Mouse (Mus musculus): ENCODE measurements around the gene Tnfaip8l1. TPM values are rescaled to one million over a fixed set of nuclear protein-coding genes. Genes with fewer than 3 reads are reported as not detected.
A peak's percentile ranks its signal among the peaks of the same experiment; 100 is the strongest.

Tnfaip8l1 gene
- 1 to 10 TPM; 8.3 to 9.8 TPM for total RNA-seq (2021)
- long read RNA-seq, experiment 1, transcript Tnfaip8l1-201 (2 exons, 2,379 nt) = major isoform, 20 of 23 reads
- long read RNA-seq, experiment 1, partial matches to known transcripts = 0 of 23 reads
- long read RNA-seq, experiment 1, other reads (novel, unspliced or antisense) = 3 of 23 reads
- long read RNA-seq, experiment 2, full-length matches to known transcripts = 22 of 27 reads
- long read RNA-seq, experiment 2, partial matches to known transcripts = 0 of 27 reads
- long read RNA-seq, experiment 2, other reads (novel, unspliced or antisense) = 5 of 27 reads

DNA sequence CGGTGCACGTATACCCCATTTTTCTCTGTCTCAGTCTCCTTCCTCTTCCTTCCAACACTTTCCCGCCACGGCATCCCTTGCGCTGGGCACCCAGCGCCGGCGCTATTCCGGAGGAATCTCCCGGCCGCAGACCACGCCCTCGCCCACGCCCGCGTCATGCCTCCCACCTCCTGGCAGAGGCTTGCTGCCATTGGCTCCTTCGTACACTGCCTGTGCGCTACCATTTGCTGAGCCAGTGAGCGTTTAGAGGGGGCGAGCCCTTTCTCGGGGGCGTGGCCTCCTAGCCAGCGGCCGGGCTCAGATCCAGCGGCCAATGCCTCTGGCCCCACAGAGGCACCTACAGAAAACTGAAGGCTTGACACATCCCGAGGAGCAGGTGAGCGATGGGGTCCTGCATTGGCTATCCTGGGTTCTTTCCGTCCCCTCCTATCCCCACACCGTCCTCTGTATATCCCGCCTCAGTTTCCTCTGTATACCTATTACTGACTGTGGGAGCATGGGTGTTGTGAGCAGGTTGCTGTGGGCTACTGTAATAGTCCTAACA lies at the start of gene Tnfaip8l1:
Tnfaip8l1 (plus strand) TSS at position 247 of the 544 bp plus-strand sequence.
- intact Hi-C loops (cut with DNase I) = no loop called here

GRCm38 (mm10) chr17:56112743-56113142 lies 49.5 kb upstream of the Tnfaip8l1 start:
- DNase-seq (ENCODE audit: low spot score in 2 of 2) = no peak
- intact Hi-C loops (cut with DNase I) = no loop called here

More for the DNA sequence above, at the start of gene Tnfaip8l1:
- DNase-seq (ENCODE audit: low spot score in 2 of 2) = peak; percentile 96 to 97

GRCm38 (mm10) chr17:56116193-56116592 lies 46.1 kb upstream of the Tnfaip8l1 start:
- intact Hi-C loops (cut with DNase I) = no loop called here
- no peak for DNase-seq (ENCODE audit: low spot score in 2 of 2)

DNA sequence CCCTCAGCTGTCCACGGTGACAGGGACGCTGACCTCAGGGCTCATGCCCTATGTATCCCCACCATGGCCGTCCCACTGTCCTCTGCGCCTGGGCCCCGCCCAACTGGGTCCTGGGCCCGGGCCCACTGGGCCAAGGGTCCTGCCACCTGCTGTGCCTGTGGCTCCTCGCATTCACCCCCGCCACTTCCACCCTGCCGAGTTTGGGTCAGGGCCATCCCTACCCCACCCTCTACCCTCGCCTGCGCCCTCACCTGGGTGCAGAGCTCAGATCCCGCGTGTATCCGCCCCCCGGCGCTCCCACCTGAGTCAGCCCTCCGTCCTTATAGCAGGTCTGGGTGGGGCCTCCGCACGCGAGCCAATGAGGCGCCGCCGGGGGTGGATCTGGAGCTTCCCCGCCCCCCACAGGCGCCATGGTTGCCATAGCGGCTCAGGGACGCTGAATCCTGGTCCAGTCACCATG lies 45.0 kb upstream of the Tnfaip8l1 start, which contains the start of gene Plin5:
Plin5 (minus strand) TSS at position 346 of the 460 bp plus-strand sequence.
- intact Hi-C loops (cut with DNase I) = no loop called here
- peak; percentile 53 to 64 for DNase-seq (ENCODE audit: low spot score in 2 of 2)

- DNase-seq (ENCODE audit: low spot score in 2 of 2) = no peak
- intact Hi-C loops (cut with DNase I) = no loop called here
Measured at GRCm38 (mm10) chr17:56119431-56119830, 42.8 kb upstream of the Tnfaip8l1 start.

GRCm38 (mm10) chr17:56119981-56120880 lies 42.0 kb upstream of the Tnfaip8l1 start:
- intact Hi-C loops (cut with DNase I) = no loop called here
- peak in 1 of 2 experiments; percentile 50 for DNase-seq (ENCODE audit: low spot score in 2 of 2)

DNA sequence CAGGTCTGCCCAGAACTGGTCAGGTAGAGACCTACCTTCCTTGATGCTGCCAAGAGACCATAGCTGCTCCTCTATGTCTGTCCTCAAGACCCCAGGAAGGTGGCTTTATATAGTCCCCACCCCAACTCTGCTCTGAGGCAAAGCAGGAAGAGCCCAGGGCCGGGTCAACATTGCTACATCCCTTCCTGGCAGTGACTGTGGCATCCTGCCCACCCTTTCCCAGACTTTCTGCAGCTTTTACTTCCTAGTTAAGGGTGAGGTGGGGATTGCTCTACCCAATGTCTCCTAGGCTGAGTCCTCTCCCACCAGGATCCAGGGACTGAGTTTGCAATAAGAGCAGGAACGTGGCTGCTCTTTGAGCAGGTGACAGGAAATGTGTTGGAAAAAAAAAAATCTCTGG lies 40.5 kb upstream of the Tnfaip8l1 start, which contains the start of gene Lrg1:
Lrg1 (minus strand) TSS at position 176 of the 400 bp plus-strand sequence.
- DNase-seq (ENCODE audit: low spot score in 2 of 2) = no peak
- intact Hi-C loops (cut with DNase I) = no loop called here

DNA sequence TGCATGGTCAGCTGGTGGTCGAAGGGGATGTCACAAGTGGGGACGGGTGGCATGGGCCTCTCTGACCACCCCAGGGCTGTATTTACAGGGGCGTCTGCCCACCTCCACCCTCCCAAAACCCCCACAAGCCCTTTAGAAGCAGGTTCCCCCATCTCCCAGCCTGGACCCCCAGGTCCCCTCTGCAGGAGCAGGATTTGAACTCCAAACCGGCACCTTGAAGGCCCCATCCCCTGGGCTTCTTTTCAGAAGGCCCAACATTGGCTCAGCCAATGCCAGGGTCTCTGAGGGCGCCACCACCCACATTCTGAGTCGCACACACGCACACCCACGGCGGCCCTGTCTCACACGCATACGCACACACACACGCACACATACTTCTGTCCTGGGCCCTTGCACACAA lies 39.1 kb upstream of the Tnfaip8l1 start:
- intact Hi-C loops (cut with DNase I) = no loop called here

GRCm38 (mm10) chr17:56123681-56124340 lies 38.5 kb upstream of the Tnfaip8l1 start:
- DNase-seq (ENCODE audit: low spot score in 2 of 2) = no peak
- intact Hi-C loops (cut with DNase I) = no loop called here

More for the DNA sequence above, 39.1 kb upstream of the Tnfaip8l1 start:
- DNase-seq (ENCODE audit: low spot score in 2 of 2) = no peak

DNA sequence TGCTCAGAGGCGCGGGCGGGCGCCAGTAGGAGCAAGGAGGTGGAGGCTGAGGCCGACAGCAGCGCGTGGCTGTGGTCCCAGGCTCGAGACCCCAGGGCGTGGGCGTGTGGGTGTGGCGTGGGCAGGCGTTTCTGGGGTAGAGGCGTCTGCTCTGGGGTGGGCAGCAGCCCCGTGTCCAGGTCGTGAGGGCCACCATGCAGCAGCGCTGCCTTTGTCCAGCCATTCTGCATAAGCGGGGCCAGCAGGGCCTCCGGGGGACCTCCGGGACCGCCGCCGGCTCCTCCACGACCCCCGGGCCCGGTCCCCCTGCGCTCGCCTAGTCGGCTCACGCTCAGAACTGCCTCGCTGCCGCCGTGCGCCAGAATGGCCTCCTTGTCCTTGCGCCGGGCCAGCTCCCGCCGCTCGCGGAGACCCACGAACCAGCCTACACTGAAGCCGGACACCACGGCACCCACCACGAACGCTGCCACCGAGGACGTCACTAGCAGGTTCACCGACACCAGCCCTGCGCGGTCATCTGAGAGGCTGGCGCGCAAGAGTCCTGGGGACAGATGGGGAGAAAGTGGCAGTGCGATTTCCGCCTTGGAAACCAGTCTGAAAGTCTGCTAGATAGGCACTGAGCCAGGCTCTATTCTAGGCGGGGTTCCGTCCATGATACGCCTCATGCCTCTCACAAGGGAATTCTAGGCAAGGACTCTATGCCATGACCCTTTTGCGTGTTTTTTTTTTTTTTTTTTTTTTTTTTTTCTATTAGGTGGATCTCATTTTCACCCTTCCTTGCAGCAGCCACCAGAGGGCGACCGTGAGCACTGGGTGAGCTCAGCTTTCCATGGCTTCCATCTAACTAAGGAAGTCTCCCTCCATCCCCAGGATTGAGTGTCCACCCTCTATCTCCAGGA lies 37.7 kb upstream of the Tnfaip8l1 start:
- DNase-seq (ENCODE audit: low spot score in 2 of 2) = peak; percentile 62
- intact Hi-C loops (cut with DNase I) = no loop called here

DNA sequence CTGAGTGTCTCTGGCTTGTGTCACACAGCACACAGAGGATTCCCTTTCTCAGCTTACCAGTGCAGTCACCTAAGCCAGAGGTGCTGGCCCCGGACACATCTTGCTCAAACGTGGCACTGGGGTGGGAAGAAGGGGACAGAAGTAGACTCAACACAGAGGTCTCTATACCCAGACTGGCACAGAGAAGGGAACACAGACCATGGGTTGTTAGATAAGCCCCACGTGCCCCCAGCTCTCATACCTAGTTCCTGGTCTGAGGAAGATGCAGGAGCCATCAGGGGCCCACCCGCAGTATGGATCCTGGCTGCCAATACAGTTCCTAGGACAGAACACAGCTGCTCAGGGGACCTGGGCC lies 37.0 kb upstream of the Tnfaip8l1 start:
- intact Hi-C loops (cut with DNase I) = no loop called here

DNA sequence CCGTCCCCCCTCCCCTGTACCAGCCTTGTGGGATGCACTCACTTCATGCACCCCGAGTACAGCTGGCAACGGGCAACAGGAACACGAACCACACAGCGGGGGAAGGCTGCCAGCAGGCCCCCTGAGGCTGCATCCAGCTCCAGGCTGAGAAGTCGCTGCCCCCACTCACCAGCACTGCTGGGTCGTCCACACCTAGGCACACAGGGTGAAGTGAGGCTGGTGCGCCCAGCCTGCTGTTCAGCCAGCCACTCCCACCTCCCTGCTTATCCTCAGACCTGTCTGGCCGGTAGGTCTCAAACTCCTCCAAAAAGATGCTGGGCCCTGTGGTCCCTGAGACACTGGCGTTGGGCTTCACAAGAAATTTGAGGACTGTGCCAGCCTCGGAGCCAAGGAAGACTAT lies 36.1 kb upstream of the Tnfaip8l1 start:
- no peak for DNase-seq (ENCODE audit: low spot score in 2 of 2)

More for the DNA sequence above, 37.0 kb upstream of the Tnfaip8l1 start:
- DNase-seq (ENCODE audit: low spot score in 2 of 2) = no peak

GRCm38 (mm10) chr17:56128246-56128645 lies 34.0 kb upstream of the Tnfaip8l1 start:
- intact Hi-C loops (cut with DNase I) = no loop called here
- no peak for DNase-seq (ENCODE audit: low spot score in 2 of 2)

More for the DNA sequence above, 36.1 kb upstream of the Tnfaip8l1 start:
- intact Hi-C loops (cut with DNase I) = no loop called here

GRCm38 (mm10) chr17:56131136-56131535 lies 31.1 kb upstream of the Tnfaip8l1 start:
- intact Hi-C loops (cut with DNase I) = loop anchor here (5.0 kb wide), 1 partner anchor 121 kb away; no protein-coding TSS in a partner anchor

DNA sequence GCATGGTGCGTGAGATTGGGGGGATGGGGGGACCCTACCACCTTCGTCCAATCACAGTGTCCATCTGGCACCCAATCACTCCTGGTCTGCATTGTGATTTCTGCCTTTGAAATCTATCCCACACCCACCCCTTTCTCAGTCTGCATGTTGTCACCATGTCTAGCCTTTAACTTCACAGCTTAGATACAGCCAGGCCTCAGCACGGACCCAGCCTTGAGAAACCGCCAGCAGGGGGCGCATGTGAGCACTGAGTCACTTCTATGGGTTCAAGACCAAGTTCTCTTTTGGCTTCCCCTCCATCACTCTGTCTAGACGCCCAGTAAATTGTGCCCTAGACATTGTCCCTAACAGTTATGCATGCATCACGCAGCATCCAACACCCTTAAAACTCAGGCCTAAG lies 30.5 kb upstream of the Tnfaip8l1 start:
- intact Hi-C loops (cut with DNase I) = loop anchor here (2.0 to 5.0 kb wide), 2 partner anchors 27 to 120 kb away; no protein-coding TSS in a partner anchor
- DNase-seq (ENCODE audit: low spot score in 2 of 2) = peak; percentile 59 to 72

More at GRCm38 (mm10) chr17:56131136-56131535, 31.1 kb upstream of the Tnfaip8l1 start:
- DNase-seq (ENCODE audit: low spot score in 2 of 2) = no peak

GRCm38 (mm10) chr17:56132661-56133060 lies 29.6 kb upstream of the Tnfaip8l1 start:
- peak in 1 of 2 experiments; percentile 67 for DNase-seq (ENCODE audit: low spot score in 2 of 2)
- intact Hi-C loops (cut with DNase I) = loop anchor here (2.0 to 5.0 kb wide), 2 partner anchors 26 to 120 kb away; no protein-coding TSS in a partner anchor

- intact Hi-C loops (cut with DNase I) = loop anchor here (2.0 to 5.0 kb wide), 2 partner anchors 25 to 119 kb away; no protein-coding TSS in a partner anchor
- no peak for DNase-seq (ENCODE audit: low spot score in 2 of 2)
Measured at GRCm38 (mm10) chr17:56133457-56134363, 28.6 kb upstream of the Tnfaip8l1 start.
